Mouse (Mus musculus) kidney, adult 2 months (tissue): Measurements from ENCODE around the gene Sgca. TPM values are rescaled to one million over a fixed set of nuclear protein-coding genes. Genes with fewer than 3 reads are reported as not detected.

Source experiments
- DNase-seq: peaks from one replicate; pipeline ENCODE4 v3.0.0; 2021
- H3K27ac ChIP-seq: fragments of 200-500 bp; 2 replicates; pipeline ENCODE4 v1.5.1; 2012; ENCODE audit warnings: low read depth, low read length, control low read depth, inconsistent platforms; ENCODE audit not compliant: insufficient read depth
- H3K27me3 ChIP-seq: fragments of 200-500 bp; replicated peaks from 2 replicates; pipeline ENCODE4 v1.6.1; 2012; ENCODE audit warnings: mild to moderate bottlenecking, moderate library complexity, low read length, inconsistent platforms; ENCODE audit not compliant: control insufficient read depth, insufficient read depth
- H3K36me3 ChIP-seq: fragments of 200-500 bp; 2 replicates; pipeline ENCODE4 v1.6.1; 2012; ENCODE audit warnings: mild to moderate bottlenecking, moderate library complexity, low read length, inconsistent platforms; ENCODE audit not compliant: control insufficient read depth, insufficient read depth
- H3K4me1 ChIP-seq: fragments of 200-500 bp; 2 replicates; pipeline ENCODE4 v1.6.1; 2011; ENCODE audit warnings: low read length; ENCODE audit not compliant: control insufficient read depth, insufficient read depth
- H3K4me3 ChIP-seq: fragments of 200-500 bp; 2 replicates; pipeline ENCODE4 v1.5.1; 2011; ENCODE audit warnings: mild to moderate bottlenecking, low read depth, low read length, control low read depth; ENCODE audit not compliant: insufficient read depth
- CTCF ChIP-seq: fragments of 200-500 bp; conservative IDR thresholded peaks from 2 replicates; pipeline ENCODE4 v1.5.1; 2011; ENCODE audit warnings: low read depth, mild to moderate bottlenecking, control low read depth, low read length, moderate library complexity, mixed read lengths; ENCODE audit not compliant: insufficient read depth, insufficient read length
- POLR2A ChIP-seq: fragments of 200-500 bp; IDR thresholded peaks from one replicate; pipeline ENCODE4 v1.6.1; 2011; ENCODE audit warnings: low read depth, low read length, control low read depth
- WGBS: fragments of 180-500 bp; shearing (Covaris S2); methylation state at CpG from one replicate; pipeline ENCODE4 v1.1.7; 2018; 5-methylcytosine and 5-hydroxymethylcytosine counted together
- polyA plus RNA-seq: library from polyadenylated mRNA; depleted of rRNA; stranded (reverse); fragments of >200 nt; gene quantifications from 2 replicates; pipeline ENCODE4 v1.2.3, GENCODE M21; 2012

Gene Sgca
- polyA plus RNA-seq, 1 experiment = 23.9 TPM

DNA sequence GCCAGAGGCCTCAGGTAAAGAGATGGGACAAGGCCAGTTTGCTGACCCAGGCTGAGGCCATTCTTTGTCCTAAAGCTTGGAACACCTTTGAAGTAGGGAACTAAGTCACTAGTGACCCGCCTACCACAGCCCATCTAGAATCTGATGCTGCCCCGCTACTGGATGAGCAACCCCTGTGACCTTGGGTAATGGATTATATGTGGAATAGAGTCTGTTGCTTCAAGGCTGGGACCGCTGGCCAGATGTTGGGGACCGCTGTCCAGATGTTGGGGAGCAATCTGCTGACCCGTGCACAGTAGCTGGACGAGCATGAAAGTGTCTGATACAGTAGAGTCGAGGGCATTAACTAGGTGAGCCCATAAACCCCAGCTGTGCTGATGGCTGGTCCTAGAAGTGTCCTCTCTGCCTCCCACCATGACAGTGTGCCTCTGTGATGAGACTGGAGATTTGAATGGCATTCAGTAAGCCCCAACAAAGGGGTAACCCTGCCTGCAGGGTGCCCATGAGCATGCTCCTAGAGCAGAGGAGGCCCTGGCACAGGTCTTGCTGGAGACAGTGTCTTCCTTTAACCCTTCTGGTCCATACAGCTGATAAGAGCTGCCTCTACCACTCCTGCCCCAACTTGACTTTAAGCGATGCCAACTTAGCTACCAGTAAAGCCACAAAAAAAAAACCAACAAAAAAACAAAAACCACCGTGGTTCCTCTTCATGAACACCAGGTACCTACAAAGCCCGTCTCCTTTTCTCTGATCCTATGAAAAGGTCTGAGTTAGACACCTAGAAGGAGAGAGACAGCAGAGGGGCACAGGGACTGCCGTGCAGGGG is 19.0 kb upstream of the Sgca start:
- no peak for DNase-seq

GRCm38 (mm10) chr11:94994208-94994814 is 18.2 kb upstream of the Sgca start:
- DNase-seq = no peak
- no peaks in the 10 kb centered on the region for H3K27me3 ChIP-seq
- peak overlapping the region; percentile 91 for H3K4me3 ChIP-seq
- H3K36me3 ChIP-seq = no peaks in the 10 kb centered on the region
- WGBS = 33% methylated on average over 10 of the region's 10 CpGs
- H3K27ac ChIP-seq = no peak overlapping the region
- no peak for TF ChIP-seq POLR2A
- no peak for TF ChIP-seq CTCF
- peaks cover 16% of the 10 kb centered on the region for H3K4me1 ChIP-seq

More for the DNA sequence above, 19.0 kb upstream of the Sgca start:
- TF ChIP-seq POLR2A = no peak
- TF ChIP-seq CTCF = no peak
- Histone ChIP-seq H3K36me3 (no peaks in the 10 kb centered on the region), H3K4me1 (peaks cover 12% of the 10 kb centered on the region), H3K4me3 (peak overlapping the region; percentile 91; the same call in 1 of the 2 replicates), H3K27ac (no peak overlapping the region), H3K27me3 (no peaks in the 10 kb centered on the region)
- WGBS = 66% methylated on average over 11 of the region's 11 CpGs

DNA sequence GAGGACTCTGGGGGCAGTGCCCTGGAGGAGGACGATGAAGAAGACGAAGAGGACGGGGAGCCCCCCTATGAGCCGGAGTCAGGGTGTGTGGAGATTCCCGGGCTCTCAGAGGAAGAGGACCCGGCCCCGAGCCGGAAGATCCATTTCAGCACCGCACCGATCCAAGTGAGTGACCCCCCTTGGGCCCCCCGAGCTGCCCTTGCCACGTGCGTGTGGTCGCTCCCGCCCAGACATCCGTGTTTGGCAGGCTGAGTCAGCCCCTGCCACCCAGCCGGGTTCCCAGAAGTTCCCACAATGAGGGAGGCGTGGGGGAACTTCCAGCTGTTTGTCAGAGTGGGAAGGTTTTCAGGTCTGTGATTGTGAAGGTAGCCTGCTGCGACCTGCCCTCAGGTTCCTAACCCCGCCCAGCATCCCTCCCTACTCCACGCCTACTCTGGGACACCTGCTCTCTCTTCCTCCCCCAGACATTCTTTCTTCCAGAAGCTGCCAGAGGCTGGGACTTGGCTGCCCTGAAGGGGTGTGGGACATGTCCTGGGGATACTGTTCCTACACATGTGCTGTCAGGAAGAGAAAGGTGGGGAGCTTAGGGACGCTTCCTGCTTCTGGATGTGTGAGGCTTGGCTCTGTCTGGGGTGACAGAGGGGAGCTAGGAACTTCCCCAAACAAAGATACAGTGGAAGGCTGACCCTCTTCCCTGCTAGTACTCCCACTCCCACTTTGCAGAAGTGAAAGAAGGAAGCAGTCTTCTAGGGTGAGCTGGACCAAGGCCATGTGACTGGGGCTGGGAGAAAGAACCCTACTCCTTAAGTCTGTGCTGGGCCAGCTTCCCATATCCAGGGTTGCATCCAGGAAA is 16.9 kb upstream of the Sgca start:
- 3% methylated on average over 22 of the region's 22 CpGs for WGBS
- H3K27me3 ChIP-seq = no peaks in the 10 kb centered on the region
- TF ChIP-seq POLR2A (peak; percentile 50), CTCF (no peak)
- peak overlapping the region; percentile 91 for H3K4me3 ChIP-seq
- H3K4me1 ChIP-seq = peaks cover 20% of the 10 kb centered on the region
- peak; percentile 74 for DNase-seq
- peak overlapping the region; percentile 49 for H3K27ac ChIP-seq
- no peaks in the 10 kb centered on the region for H3K36me3 ChIP-seq

GRCm38 (mm10) chr11:94992480-94992753 is 16.3 kb upstream of the Sgca start:
- no peak for DNase-seq
- WGBS = 3% methylated on average over 20 of the region's 20 CpGs

GRCm38 (mm10) chr11:94991641-94992479 is 15.7 kb upstream of the Sgca start:
- H3K4me1 ChIP-seq = peaks cover 28% of the 10 kb centered on the region
- DNase-seq = peak; percentile 62
- H3K4me3 ChIP-seq = peak overlapping the region; percentile 91
- WGBS = under 1% methylated on average over 99 of the region's 99 CpGs
- no peaks in the 10 kb centered on the region for H3K36me3 ChIP-seq
- peak overlapping the region; percentile 49 for H3K27ac ChIP-seq
- no peak for TF ChIP-seq POLR2A
- no peak for TF ChIP-seq CTCF
- H3K27me3 ChIP-seq = no peaks in the 10 kb centered on the region

More at GRCm38 (mm10) chr11:94992480-94992753, 16.3 kb upstream of the Sgca start:
- H3K4me1 ChIP-seq = peaks cover 23% of the 10 kb centered on the region
- TF ChIP-seq CTCF (no peak), POLR2A (no peak)
- H3K27me3 ChIP-seq = no peaks in the 10 kb centered on the region
- no peaks in the 10 kb centered on the region for H3K36me3 ChIP-seq
- peak overlapping the region; percentile 49 for H3K27ac ChIP-seq
- H3K4me3 ChIP-seq = peak overlapping the region; percentile 91

GRCm38 (mm10) chr11:94990749-94991577 is 14.8 kb upstream of the Sgca start, which contains the start of gene Ppp1r9b:
Gene Ppp1r9b (plus strand): TSS chr11:94991035.
- Histone ChIP-seq H3K27me3 (no peaks in the 10 kb centered on the region), H3K4me1 (peaks cover 28% of the 10 kb centered on the region), H3K27ac (peak within 1 kb of the TSS; percentile 95), H3K36me3 (no peaks in the 10 kb centered on the region), H3K4me3 (peak within 1 kb of the TSS; percentile 91)
- peak; percentile 58 for TF ChIP-seq CTCF
- peak; percentile 57 for TF ChIP-seq POLR2A
- peak; percentile 95 for DNase-seq
- 2% methylated on average over 69 of the region's 69 CpGs for WGBS
